Mouse (Mus musculus): Measurements from ENCODE around the gene Slc36a1. TPM values are rescaled to one million over a fixed set of nuclear protein-coding genes. Genes with fewer than 3 reads are reported as not detected.

Slc36a1 gene
- polyA plus RNA-seq, 1 experiment from 2014 or later, result 4.2 TPM

GRCm38 (mm10) chr11:55209032-55209431 lies 4.9 kb downstream of the Slc36a1 start:
- no peak for DNase-seq (ENCODE audit: low spot score)

GRCm38 (mm10) chr11:55209626-55210353 lies 5.6 kb downstream of the Slc36a1 start:
- no peak for DNase-seq (ENCODE audit: low spot score)

GRCm38 (mm10) chr11:55213518-55213917 lies 9.4 kb downstream of the Slc36a1 start:
- no peak for DNase-seq (ENCODE audit: low spot score)

- DNase-seq (ENCODE audit: low spot score), result no peak
Observed at GRCm38 (mm10) chr11:55214161-55214560, 10.0 kb downstream of the Slc36a1 start.

GRCm38 (mm10) chr11:55214978-55215377 lies 10.8 kb downstream of the Slc36a1 start:
- no peak for DNase-seq (ENCODE audit: low spot score)

GRCm38 (mm10) chr11:55216061-55216460 lies 11.9 kb downstream of the Slc36a1 start:
- no peak for DNase-seq (ENCODE audit: low spot score)

- no peak for DNase-seq (ENCODE audit: low spot score)
Observed at GRCm38 (mm10) chr11:55216830-55217229, 12.7 kb downstream of the Slc36a1 start.

- DNase-seq (ENCODE audit: low spot score), result no peak
Observed at GRCm38 (mm10) chr11:55217418-55217817, 13.3 kb downstream of the Slc36a1 start.

GRCm38 (mm10) chr11:55217880-55218279 lies 13.7 kb downstream of the Slc36a1 start:
- DNase-seq (ENCODE audit: low spot score), result no peak

- no peak for DNase-seq (ENCODE audit: low spot score)
Observed at GRCm38 (mm10) chr11:55218473-55218872, 14.3 kb downstream of the Slc36a1 start.

GRCm38 (mm10) chr11:55221306-55221705 lies 17.2 kb downstream of the Slc36a1 start:
- peak; percentile 36 for DNase-seq (ENCODE audit: low spot score)

GRCm38 (mm10) chr11:55231034-55231433 lies 26.9 kb downstream of the Slc36a1 start:
- no peak for DNase-seq (ENCODE audit: low spot score)

- no peak for DNase-seq (ENCODE audit: low spot score)
Observed at GRCm38 (mm10) chr11:55234288-55234687, 30.1 kb downstream of the Slc36a1 start.

- no peak for DNase-seq (ENCODE audit: low spot score)
Observed at GRCm38 (mm10) chr11:55234791-55235190, 30.6 kb downstream of the Slc36a1 start.

GRCm38 (mm10) chr11:55236815-55237214 lies 32.7 kb downstream of the Slc36a1 start:
- DNase-seq (ENCODE audit: low spot score), result no peak

GRCm38 (mm10) chr11:55239496-55239895 lies 35.3 kb downstream of the Slc36a1 start:
- DNase-seq (ENCODE audit: low spot score), result no peak

GRCm38 (mm10) chr11:55240556-55240955 lies 36.4 kb downstream of the Slc36a1 start:
- DNase-seq (ENCODE audit: low spot score), result peak; percentile 78

GRCm38 (mm10) chr11:55250527-55250926 lies 46.4 kb downstream of the Slc36a1 start:
- DNase-seq (ENCODE audit: low spot score), result no peak

GRCm38 (mm10) chr11:55253391-55253790 lies 49.2 kb downstream of the Slc36a1 start:
- DNase-seq (ENCODE audit: low spot score), result no peak

- no peak for DNase-seq (ENCODE audit: low spot score)
Observed at GRCm38 (mm10) chr11:55261105-55261504, 57.0 kb downstream of the Slc36a1 start.

GRCm38 (mm10) chr11:55262000-55262399 lies 57.9 kb downstream of the Slc36a1 start:
- DNase-seq (ENCODE audit: low spot score), result no peak

GRCm38 (mm10) chr11:55264318-55264717 lies 60.2 kb downstream of the Slc36a1 start:
- no peak for DNase-seq (ENCODE audit: low spot score)

GRCm38 (mm10) chr11:55265647-55266046 lies 61.5 kb downstream of the Slc36a1 start:
- no peak for DNase-seq (ENCODE audit: low spot score)

Measured in thymus, postnatal 0 days (tissue).